Mouse (Mus musculus): ENCODE data around the gene Pde5a. TPM values are rescaled to one million over a fixed set of nuclear protein-coding genes. Genes with fewer than 3 reads are reported as not detected.

Gene Pde5a
- total RNA-seq (2022) = 1 to 10 TPM; 2.9 to 4.4 (median 3.6) TPM

DNA sequence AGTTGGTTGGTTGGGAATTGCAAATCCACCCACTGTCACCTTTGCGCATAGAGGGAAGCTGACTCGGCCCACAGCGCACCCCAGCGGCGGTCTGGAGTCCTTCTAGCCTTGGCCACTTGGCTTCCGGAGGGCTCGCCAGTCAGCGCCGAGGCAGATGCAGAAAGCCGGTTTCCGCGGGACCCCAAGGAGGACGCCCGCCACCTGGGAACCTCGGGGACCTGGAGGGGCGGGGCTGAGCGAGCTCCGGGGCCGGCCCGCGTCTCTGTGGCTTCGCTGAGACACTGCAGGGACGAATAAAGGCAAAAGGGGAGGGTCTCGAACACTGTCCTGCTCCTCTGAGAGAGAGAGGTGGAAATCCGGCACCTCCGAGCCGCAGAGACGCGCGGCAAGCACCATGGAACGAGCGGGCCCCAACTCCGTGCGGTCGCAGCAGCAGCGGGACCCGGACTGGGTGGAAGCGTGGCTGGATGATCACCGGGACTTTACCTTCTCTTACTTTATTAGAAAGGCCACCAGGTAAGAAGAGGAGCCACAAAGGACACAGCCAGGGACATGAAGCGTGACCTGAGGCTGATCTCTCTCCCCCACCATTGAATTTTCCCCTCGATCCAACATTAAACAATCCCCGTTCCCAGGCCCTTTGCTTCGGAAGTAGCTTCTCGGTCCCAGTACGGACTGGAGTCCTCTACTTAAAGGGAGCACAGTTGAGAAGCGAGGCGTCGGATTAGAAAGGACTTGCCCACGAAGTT lies at the start of gene Pde5a:
Gene Pde5a (plus strand): TSS at position 96 of the 749 bp plus-strand sequence.
- peak; percentile 56 for DNase-seq (ENCODE audit: low spot score)

DNA sequence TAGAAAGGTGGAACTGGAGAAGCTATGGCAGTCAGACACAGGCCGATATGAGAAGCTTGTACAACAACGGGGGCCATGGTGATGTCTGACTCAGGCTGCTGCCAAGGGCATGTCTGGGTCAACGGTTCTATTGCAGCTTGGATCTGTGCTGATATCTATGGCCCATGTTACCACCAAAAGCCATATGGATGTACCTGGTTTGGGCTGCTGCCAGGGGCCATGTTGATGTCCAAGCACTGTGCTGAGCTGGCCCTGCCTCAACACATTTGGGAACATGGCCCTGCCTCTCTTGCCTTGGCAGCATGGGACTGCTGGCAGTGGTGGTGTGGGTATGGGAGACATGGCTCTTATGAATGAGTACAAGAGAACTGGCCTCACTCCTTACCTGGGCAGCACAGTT lies 47.9 kb upstream of the Pde5a start:
- DNase-seq (ENCODE audit: low spot score) = no peak

GRCm38 (mm10) chr3:122682352-122682751 lies 46.4 kb upstream of the Pde5a start:
- no peak for DNase-seq (ENCODE audit: low spot score)

GRCm38 (mm10) chr3:122684832-122685231 lies 43.9 kb upstream of the Pde5a start:
- no peak for DNase-seq (ENCODE audit: low spot score)

GRCm38 (mm10) chr3:122693039-122693438 lies 35.7 kb upstream of the Pde5a start:
- DNase-seq (ENCODE audit: low spot score) = no peak

- DNase-seq (ENCODE audit: low spot score) = no peak
These were observed 32.9 kb upstream of the Pde5a start for GRCm38 (mm10) chr3:122695870-122696269.

DNA sequence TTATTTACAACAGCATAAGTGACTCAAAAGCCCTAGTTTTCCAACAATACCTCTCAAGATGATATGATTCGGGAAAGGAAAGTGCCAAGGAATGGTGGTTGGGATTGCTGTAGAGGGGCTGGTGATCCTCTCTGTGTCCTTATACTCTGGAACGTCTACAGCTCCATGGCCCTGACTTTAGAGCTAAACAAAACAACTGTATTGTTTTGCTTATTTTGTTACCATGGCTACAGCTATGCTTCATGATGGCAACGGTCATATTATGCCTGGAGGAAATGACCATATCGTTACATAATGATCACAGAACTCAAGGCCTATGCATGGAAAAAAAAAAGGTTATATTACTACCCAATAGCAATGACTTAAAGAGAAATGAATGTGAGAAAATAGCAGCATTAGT lies 32.1 kb upstream of the Pde5a start:
- no peak for DNase-seq (ENCODE audit: low spot score)

- DNase-seq (ENCODE audit: low spot score) = no peak
These were observed 24.5 kb upstream of the Pde5a start for GRCm38 (mm10) chr3:122704209-122704608.

DNA sequence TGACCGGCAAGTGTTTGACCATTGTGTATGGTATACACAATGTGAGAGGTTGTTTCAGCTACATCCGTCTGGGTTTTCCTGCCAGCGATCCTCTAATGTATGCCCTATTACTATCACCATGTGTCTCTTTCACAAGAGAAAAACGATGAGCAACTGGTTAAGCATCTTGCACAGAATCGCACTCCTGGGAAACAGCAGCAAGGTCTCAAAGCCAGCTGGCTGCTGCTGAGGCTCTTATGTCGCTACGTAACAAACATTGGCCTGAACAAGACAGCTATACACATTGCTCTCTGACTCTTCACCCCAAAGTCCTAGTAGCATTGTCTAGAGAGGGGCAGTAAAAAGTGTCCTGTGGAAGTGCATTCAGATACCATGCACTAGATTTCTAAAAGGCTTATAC lies 23.5 kb upstream of the Pde5a start:
- DNase-seq (ENCODE audit: low spot score) = no peak

- DNase-seq (ENCODE audit: low spot score) = no peak
These were observed 20.3 kb upstream of the Pde5a start for GRCm38 (mm10) chr3:122708485-122708884.

DNA sequence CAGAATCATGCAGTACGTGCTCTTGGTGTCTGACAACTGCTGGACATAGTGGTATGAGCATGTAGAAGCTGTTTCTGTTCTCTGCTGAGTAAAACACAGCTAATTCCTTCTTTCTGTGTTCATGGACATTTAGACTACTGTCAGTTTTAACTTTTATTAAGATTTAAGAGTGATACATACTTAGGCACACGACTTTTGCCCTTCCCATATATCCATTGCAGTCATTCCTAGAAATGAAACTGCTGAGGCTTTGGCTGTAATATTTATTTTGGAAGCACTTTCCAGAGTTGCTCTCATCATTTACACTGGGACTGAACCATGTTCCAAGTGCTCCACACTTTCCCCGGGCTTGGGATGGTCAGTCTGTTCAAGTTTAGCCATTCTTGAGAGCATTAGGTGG lies 18.6 kb upstream of the Pde5a start:
- no peak for DNase-seq (ENCODE audit: low spot score)

DNA sequence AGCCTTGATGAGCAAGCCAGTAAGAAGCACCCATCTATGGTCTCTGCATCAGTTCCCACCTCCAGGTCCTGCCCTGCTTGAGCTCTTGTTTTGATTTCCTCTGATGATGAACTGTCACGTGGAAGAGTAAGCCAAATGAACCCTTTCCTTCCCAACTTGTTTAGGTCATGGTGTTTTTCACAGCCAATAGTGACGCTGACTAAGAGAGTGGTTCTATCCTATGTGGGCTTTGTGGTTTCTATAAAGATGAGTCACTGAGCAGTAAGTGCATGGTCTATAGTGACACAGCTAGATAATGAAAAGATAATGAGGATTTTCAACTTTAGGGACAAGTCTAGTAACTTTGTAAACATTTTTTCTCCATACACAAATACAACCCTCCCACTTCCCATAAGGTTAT lies 10.1 kb upstream of the Pde5a start:
- no peak for DNase-seq (ENCODE audit: low spot score)

GRCm38 (mm10) chr3:122721522-122721921 lies 7.2 kb upstream of the Pde5a start:
- DNase-seq (ENCODE audit: low spot score) = no peak

GRCm38 (mm10) chr3:122729601-122729959 lies 833 bp downstream of the Pde5a start:
- no peak for DNase-seq (ENCODE audit: low spot score)

DNA sequence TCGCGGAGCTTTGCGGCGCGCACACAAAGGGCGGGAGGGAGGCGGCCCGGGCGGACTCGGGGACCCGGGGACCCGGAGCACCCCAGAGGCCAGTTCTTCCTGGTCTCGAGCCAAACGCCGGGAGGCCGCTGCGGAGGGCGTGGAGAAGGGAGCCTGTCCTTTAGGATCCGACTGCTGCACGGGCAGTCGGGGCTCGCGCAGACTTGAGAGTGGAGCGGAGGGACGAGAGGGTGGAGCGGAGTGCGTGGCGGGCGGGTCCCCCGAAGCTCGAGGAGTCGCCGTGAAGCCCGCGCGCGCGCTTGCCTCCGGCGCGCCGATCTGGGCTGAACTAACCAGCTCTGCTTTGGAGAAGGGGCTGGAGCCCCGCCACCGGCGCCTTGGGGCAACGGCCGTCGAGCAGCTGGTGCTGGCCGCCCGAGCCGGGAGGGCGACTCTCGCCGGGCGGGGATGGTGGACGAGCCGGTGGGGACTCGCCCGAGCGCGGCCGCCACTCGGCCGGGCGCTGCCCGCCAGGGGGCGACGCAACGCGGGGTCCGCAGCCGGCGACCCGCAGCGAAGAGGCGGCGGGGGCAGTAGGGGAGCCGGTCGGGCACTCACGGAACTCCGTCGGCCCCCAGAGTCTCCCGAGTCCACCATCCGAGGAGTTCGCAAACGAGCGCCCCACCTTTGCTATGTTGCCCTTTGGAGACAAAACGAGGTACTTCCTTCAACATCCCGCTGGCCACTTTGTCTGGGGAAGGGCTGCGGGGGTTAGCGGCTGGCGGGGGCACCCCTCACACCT lies 1.4 kb downstream of the Pde5a start:
- DNase-seq (ENCODE audit: low spot score) = peak; percentile 54

DNA sequence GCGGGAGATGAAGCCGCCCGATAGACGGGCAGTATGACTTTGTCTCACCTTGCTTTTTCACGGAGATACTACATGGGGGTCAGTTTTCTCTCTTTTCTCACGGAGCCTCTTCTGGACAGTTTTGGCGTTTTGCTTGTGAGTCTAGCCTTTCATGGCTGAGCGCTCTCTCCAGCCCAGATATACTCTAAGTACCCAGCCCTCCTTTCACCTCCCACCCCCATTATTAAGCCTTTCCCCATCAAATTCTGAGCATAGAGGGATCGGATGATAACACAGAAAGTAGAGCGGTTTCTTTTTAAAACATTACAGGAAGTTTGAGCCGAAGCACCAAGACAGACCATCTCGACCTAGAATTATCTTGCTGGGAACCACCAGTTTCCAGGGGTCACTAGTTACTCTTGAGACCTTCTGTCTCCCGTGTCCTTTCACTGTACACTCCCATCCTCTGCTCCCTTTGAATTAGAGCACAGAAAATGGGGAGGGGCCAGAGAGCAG lies 2.0 kb downstream of the Pde5a start:
- DNase-seq (ENCODE audit: low spot score) = no peak

DNA sequence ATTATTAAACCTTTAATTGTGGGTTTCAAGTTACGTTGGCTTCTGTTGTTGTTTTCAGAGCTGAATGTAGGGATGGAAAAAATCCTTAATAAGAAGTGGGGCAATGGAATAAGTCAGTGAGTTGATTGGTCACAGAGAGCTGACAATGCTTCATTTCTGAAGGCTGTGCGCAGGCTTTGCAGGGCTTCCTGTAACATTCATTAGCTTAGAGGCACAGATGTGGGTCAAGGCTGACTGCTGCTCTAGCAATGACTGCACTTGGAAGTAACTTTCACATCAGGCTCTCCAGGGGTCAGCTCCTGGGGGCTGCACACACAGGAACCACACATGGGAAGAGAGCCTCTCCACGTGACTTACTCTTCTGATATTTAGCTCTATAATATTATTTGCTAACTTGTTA lies 5.1 kb downstream of the Pde5a start:
- DNase-seq (ENCODE audit: low spot score) = no peak

GRCm38 (mm10) chr3:122734329-122734728 lies 5.6 kb downstream of the Pde5a start:
- no peak for DNase-seq (ENCODE audit: low spot score)

- no peak for DNase-seq (ENCODE audit: low spot score)
These were observed 10.7 kb downstream of the Pde5a start for GRCm38 (mm10) chr3:122739460-122739859.

DNA sequence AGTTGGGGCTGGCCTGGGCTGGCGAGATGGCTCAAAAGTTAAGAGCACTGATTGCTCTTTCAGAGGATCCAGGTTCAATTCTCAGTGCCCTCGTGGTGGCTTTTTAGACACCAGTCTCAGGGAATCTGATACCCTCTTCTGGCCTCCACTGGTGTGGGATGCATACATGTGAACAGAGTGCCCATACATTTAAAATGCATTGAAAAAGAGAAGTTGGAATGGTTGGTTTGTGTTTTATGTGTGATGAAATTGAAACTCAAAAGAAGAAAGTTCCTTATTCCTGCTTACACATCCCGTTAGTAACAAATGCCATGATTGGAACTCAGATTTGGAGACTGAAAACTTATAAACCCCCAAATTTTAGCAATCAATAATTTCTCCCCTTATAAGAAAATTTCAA lies 15.5 kb downstream of the Pde5a start:
- no peak for DNase-seq (ENCODE audit: low spot score)

GRCm38 (mm10) chr3:122747921-122748700 lies 19.4 kb downstream of the Pde5a start:
- no peak for DNase-seq (ENCODE audit: low spot score)

DNA sequence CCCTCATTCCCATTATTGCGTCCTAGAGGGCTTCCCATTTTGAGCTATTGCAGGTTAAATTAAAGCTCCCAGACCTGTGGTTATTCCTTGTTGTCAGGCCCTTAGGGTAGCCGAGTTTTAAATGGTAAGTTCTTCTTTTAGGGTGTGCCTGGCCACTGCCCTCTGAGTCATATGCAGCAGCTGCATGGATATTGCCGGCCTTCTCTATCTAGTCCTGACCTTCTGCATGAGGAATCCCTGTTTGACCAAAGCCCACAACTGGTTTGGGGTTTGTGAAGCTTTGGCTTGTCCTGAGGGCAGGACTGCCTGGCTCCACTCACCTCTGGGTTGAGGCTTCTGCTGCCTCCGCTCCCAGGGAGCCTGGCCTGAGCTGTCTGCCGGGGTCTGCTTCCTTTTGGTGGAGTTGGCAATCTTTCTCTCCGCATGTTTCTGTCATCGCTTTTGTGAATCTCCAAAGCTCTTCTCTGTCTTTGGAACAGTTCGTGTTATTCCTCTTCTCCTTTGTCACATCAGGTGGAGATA lies 34.6 kb downstream of the Pde5a start:
- no peak for DNase-seq (ENCODE audit: low spot score)
